Mouse (Mus musculus) cerebellum, postnatal 10 days (tissue): ENCODE data around the gene Tbx6.
A peak's percentile ranks its signal among the peaks of the same experiment; 100 is the strongest.

Source experiments
- DNase-seq, 2 experiments: peaks; one replicate each; pipeline ENCODE4 v3.0.0; 2021; ENCODE audit warnings: mixed read lengths in 2 of 2

Tbx6 gene

DNA sequence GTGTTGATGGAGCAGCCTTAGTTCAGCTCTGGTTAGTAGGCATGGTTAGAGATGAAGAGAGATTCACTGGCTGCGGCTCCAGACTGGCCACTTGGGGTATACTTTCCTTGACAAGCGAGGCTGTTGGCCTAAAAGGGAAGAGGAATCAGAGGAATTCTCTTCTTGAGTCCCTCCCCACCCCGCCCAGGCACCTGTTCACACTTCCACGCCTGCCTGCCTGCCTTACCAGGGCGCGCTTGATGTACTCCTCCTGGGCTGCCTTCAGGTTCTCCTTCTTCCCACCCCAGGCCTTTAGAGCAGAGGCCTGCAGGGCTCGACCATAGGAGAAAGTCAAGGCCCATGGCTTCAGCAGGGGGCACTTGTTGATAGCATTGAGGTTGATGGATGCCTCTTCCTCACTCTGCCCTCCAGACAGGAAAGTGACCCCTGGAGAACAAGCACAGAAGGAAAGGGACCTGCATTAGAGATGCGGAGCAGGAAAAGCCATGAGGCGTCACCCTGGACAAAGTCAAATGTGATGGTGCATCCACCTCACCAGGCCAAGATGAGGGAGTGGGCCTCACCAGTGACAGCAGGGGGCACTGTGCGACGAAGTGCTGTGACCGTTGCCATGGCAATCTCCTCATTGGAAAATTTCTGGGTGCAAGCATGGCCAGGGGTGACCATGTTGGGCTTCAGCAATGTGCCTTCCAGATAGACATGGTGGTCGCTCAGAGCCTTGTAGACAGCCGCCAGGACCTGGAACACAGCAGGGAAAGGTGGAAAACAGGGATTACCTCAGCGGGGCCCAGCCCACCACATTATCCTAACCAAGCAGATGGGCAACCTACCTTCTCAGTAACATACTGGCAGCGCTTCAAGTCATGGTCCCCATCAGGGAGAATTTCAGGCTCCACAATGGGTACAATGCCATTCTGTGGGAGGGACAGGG, 14.4 kb downstream of the Tbx6 start:
- no peak for DNase-seq

- DNase-seq, result peak; percentile 80 to 82
Observed at GRCm38 (mm10) chr7:126796350-126796932, 15.2 kb downstream of the Tbx6 start.

DNA sequence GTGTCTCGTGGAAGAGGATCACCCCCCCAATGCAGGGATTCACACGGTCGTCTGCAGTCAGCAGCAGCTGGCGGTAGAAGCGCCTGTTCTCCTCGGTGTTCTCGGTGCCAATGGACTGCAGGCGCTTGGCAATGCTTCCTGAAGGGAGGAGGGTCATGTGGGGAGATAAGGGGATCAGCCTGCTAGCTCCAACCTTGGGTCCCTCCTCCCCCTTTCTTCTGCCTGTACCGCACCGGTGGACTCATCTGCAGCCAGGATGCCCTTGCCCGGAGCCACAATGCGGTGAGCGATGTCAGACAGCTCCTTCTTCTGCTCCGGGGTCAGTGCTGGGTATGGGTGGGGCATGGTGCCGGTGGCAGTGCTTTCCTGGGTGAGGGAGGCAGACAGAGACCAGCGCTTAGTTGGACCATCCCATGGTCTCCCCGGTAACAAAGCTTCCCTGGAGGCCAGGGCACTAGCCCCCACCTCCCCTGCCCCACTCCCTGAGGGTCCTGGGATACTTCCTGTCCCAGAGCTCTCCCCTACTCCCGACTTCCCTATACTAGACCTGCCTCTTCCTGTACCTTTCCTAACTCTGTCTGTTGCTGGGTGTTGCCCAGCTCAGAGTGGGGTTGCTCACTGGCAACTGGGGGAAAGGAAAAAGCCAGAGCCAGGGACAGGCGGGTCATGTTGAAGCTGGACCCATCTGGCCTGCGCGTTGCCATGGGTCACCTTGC, 16.3 kb downstream of the Tbx6 start, which contains the start of gene Fam57b:
TSS of gene Fam57b (plus strand) at position 258 of the 716 bp plus-strand sequence.
- DNase-seq, result peak; percentile 88 to 91

DNA sequence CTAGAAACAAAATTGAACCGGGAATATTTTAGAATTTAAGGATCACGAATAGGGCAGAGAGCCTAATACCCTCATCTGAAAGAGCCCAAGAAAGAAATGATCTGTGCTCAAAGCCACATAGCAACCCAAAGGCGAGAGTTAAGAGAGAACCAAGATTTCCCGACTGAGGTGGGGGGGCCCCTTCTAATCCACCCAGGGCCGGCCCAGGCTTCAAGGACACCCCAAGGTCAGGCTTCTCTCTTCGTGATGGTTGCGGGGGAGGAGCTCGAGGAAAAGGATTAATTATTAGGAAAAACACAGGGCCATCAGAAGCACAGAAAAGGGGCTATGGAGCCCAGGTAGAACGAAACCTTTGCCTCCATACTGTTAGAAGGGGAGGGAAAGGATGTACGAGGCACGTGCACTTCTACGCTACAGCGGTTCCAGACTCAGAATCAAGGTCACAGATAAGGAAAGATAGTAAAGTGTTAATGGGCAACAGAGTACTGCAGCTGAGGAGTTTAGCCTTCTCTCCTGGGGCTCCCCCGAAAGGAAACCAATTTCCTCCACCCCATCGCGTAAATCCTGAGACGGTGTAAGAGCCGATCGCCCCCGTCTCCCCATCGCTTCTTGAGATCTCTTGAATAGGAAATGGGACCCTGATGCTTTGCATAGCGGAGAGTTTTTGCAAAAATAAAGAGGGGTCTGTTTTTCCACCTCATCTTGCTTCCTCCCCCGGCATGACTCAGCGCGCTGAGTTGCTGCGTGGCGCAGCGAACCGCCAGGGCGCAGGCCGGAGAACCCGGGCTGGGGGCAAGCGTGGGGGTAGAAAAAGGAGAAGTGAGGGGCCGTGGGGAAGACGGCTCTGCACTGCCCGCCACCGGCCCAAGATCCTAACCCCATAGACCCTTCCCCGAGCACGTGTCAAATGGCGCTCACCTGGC, 17.1 kb downstream of the Tbx6 start:
- DNase-seq, result peak; percentile 60 to 72

DNA sequence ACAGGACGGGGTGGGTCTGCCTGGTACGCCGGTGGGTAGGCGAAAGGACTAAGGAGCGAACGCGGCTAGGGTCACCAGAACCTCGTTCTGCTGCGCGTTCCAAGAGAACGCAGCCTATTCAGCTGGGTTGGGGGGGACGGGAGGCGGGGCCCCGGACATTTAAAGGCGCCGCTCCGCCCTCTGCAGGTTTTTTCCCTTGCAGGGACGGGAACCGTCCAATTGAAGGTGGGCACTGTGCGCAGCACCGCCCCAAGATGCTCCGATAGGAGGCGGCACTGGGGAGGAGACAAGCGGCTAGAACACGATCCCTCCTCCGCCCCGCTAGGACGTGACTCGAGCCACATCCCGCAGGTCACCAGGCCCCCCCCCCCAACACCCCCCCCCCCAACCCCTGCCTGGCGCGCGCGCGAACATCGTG, 17.8 kb downstream of the Tbx6 start:
- DNase-seq, result peak; percentile 97 to 99

- DNase-seq, result peak; percentile 75 to 80
Observed at GRCm38 (mm10) chr7:126799468-126800268, 18.4 kb downstream of the Tbx6 start.

DNA sequence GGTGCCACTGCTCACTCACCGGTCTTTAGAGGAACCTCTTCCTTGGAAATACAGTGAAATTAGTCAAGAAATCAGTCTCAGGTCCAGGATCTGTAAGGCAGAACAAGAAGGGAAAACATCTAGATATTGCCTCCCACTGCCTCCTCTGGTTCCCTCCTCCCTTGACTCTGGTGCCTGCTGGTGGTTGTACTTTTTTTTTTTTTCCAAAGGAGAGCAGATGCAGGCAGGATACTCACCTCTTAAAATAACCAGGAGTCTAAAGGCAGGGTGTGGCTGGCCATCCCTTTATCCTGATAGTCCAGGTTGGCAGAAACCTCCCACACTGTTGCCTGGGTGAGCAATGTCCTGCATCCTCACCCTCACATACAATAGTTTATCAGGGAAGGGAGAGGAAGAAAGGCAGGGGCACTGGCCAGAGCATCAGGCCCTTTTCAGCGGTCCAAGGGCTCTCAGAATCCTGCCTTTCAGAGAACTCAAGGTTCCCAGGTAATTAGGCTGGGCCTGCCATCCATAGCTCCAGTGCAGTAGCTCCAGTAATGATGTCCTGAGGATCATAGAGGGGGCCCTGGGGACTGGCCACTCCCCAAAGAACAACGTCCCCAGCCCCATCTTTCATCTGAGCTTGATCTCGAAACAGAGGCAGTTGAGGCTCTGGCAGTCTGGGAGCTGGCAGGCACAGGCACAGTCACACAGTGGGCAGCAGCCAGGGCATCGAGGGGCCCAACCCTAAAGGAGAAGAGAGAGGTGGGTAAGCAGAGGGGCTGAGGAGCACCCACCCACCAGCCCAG, 19.2 kb downstream of the Tbx6 start:
- no peak for DNase-seq

- no peak for DNase-seq
Observed at GRCm38 (mm10) chr7:126801057-126801422, 19.8 kb downstream of the Tbx6 start.

DNA sequence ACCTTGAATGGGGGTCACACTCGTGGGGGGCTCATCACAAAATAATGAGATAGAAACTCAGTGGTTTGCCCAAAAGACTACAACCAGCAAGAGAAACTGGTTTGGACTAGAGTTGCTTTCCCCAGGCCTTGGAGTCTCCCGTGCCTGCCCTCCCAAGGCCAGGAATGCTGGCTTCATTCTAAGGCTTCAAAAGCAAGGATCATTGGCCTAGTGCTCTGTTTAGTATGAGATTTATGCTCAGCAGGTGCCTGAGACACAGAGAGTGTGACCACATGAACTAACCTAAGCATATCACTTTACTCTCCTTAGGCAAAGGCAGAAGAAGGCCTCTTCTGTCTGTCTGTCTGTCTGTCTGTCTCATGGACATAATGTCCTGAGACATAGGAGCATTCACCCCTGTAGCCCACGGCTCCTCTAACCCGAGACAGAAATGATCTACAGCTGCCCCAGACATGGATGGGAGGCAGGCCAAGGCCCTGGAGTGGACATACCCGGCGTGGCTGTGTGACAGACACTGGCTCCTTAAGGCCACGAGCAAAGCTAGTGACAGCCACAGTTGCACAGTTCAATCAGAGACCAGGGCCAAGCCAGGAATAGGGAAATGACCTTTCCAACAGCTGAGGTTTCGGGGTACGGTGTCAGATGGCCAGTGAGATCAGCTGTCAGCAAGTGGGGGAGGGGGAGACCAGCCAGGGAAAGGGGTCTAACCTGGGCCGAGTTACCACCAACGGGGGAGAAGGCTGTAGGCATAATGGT, 21.0 kb downstream of the Tbx6 start:
- no peak for DNase-seq

DNA sequence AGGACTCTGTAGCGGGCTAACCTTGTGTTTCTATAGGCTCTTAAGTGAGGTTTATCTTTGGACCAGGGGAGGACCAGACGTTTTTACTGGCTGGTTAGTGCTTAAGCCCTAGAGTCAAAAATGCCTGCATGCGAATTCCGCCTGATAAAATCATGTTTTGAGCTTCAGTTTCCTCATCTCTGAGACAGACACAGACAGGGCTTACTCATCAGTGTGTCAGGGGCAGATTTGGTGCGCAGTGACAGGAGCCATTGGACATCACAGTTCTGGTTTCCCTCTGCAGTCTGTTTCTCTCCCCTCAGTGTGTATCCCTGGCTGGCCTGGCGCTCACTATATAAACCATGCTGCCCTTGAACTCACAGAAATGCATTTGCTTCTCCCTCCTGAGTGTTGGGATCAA, 21.9 kb downstream of the Tbx6 start:
- no peak for DNase-seq

DNA sequence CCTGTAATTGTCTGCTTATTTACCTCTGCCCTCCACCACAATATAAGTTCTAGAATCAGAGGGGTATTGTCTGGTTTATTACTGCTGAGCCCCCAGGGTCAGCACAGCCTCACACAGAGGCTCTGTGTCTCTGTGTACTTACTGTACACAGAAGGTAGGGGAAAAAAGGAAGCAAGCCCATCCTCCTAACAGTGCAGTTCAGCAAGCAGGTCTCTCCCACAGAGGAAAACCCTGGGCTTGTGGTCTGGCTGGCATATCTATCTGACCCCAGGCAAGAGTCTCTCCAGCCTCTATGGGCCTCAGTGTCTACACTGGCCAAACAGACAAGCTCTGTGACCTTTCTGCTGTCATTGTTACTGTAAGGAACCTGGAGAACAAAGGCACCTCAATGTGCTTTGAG, 22.5 kb downstream of the Tbx6 start:
- no peak for DNase-seq

GRCm38 (mm10) chr7:126806956-126807355, 25.7 kb downstream of the Tbx6 start:
- DNase-seq, result no peak

DNA sequence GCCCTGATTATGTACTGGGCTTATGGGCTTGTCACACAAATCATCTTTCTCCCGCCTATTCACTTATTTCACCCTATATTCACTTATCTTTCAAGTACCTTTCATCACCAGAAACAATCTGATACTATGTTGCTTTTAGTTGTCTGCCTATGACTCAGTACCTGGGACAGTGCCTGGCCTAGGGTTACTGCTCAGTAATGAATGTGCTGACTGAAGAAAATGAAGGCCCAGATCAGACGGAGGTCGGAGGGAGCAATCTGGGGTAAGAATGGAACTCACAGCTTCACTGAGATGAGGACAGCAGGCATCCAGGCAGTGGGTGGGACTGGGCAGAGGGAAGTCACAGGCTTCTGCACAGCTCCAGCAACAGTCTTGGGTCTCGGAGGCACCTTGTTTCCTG, 26.1 kb downstream of the Tbx6 start:
- DNase-seq, result no peak

DNA sequence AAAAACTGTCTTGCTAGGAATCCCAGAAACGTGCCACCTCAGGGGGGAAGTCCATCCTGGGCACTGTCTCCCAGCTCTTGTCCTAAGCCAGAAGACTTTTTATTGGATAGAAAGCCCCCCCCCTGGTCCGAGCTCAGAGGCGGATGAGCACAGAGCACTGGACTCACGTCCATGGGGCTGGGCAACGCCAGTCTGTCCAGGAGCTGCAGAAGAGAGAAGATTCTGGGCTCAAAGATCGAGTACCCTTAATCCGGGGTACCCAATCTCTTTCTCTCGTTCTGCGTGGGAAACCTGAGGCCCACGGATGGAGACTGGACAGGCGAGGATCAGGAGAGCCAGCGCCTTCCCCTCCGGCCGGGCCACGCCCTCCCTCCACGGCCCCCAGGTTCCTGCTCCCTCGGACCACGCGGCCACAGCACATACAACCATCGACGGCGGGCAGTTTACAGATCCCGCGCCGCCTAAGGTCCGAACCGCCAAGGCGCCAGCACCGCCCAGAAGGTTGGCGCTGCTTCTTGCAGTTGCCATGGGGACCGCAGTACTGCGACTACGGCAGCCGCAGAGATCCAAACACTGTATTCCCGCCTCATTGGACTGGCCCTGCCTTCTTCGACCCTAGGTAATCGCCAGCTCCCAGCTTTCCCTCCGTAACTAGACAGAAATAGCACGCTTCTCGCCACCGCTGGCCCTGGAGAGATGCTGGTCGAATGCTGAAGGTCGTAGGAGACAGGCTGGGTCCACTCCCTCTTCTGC, 27.6 kb downstream of the Tbx6 start:
- peak; percentile 91 to 94 for DNase-seq

GRCm38 (mm10) chr7:126809723-126810369, 28.6 kb downstream of the Tbx6 start:
- no peak for DNase-seq

DNA sequence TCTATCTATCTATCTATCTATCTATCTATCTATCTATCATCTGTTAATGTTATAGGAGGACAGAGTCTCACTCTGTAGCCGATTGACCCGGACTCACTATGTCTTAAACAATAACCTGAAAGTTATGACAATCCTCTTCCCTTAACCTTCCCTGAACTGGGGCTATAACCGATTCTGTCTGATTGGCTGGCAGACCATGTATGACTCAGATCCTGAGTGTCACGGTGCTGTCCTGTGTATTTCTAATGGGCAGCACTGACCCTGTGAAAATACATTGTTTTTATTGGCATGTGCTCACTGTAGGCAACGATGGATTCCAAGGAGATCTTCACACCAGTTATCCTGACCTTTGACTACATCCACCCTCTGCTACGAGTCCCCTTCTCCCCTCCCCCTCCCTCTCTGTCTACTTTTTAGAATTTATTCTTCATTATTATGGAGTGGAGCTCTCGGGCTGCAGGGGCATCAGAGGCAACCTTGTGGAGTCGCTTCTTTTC, 34.5 kb downstream of the Tbx6 start:
- no peak for DNase-seq

DNA sequence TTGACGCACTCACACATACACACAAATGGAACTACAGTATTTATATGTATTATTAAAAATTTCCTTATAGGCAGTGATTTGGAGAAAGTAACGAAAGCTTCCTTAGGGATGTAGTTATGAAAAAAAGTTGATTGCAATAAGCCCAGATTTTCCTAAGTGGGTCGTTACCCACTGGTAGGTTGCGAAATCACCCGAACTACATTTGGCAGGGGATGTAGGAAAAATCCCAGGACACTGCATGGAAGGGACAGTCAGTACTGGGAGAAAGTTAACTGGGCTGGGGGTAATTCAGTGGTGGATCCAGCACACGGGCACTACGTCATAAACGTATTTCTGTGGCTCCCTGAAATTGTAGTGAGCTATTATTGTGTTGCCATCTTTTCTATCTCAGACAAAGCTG, 35.2 kb downstream of the Tbx6 start:
- DNase-seq, result no peak

DNA sequence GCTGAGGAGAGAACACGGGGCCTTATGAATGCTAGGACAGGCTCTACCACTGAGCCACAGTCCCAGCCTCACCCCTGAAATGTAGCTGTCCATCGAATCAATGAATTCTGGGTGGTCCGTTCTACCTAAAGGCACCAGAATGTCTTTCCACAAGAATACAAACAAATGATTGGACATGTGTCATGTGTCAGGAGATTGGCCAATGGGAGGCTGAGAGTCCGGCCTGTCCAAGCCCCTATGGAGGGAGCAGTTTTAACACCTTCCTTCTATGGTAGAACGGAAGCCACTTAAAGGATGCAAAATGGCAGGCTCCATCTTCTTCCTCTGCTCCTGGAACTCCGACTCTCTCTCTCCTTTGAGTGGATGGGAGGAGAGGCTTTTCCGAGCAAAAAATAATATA, 36.3 kb downstream of the Tbx6 start:
- DNase-seq, result no peak
